Mouse (Mus musculus): Measurements from ENCODE around the gene Gpr75. TPM values are rescaled to one million over a fixed set of nuclear protein-coding genes. Genes with fewer than 3 reads are reported as not detected.

Gene Gpr75
- polyA plus RNA-seq, 1 experiment from 2014 or later, result 0.38 TPM

Other genes with a start within 250 kb of the Gpr75 start
- gene Acyp2, start 235.8 kb upstream of the Gpr75 start, polyA plus RNA-seq (2016; fragmentation: Nextera tagmentation; extraction: Ambion mirVana), result 6.6 and 8.0 TPM in 2 replicates
- gene Psme4, start 113.6 kb upstream of the Gpr75 start, polyA plus RNA-seq (2016; fragmentation: Nextera tagmentation; extraction: Ambion mirVana), result 31.2 and 33.1 TPM in 2 replicates
- gene Asb3, start 58 bp downstream of the Gpr75 start, polyA plus RNA-seq (2016; fragmentation: Nextera tagmentation; extraction: Ambion mirVana), result 33.4 and 39.3 TPM in 2 replicates
- gene Erlec1, start 69.0 kb downstream of the Gpr75 start, polyA plus RNA-seq (2016; fragmentation: Nextera tagmentation; extraction: Ambion mirVana), result 10.8 and 10.9 TPM in 2 replicates
- gene Chac2, start 101.0 kb downstream of the Gpr75 start, polyA plus RNA-seq (2016; fragmentation: Nextera tagmentation; extraction: Ambion mirVana), result 10.9 and 12.5 TPM in 2 replicates